Mouse (Mus musculus) granulocyte monocyte progenitor cell, adult 5-6 weeks (primary cell): Measurements from ENCODE around the gene Kcnmb4. TPM values are rescaled to one million over a fixed set of nuclear protein-coding genes. Genes with fewer than 3 reads are reported as not detected.

ENCODE experiments used
- ATAC-seq: replicated peaks from 2 replicates; pipeline ENCODE4 v1.8.0; 2016; ENCODE audit warnings: mild to moderate bottlenecking, moderate TSS enrichment, inconsistent platforms; ENCODE audit not compliant: poor library complexity, severe bottlenecking
- total RNA-seq, 2 experiments: library from RNA; stranded (forward) in 1 of 2; stranded (reverse) in 1 of 2; fragments of 200-712, 200-1000 nt in 1 of 2; fragments of >200 nt in 1 of 2; fragmentation: Nextera tagmentation in 1 of 2; gene quantifications; 2 replicates each; pipeline ENCODE4 v1.2.3; 2014 to 2017

Gene Kcnmb4
- total RNA-seq, 2 experiments from 2014 or later: not detected

GRCm38 (mm10) chr10:116407684-116408359, 65.9 kb downstream of the Kcnmb4 start:
- ATAC-seq: no peak

GRCm38 (mm10) chr10:116405011-116405410, 68.7 kb downstream of the Kcnmb4 start:
- ATAC-seq: no peak

DNA sequence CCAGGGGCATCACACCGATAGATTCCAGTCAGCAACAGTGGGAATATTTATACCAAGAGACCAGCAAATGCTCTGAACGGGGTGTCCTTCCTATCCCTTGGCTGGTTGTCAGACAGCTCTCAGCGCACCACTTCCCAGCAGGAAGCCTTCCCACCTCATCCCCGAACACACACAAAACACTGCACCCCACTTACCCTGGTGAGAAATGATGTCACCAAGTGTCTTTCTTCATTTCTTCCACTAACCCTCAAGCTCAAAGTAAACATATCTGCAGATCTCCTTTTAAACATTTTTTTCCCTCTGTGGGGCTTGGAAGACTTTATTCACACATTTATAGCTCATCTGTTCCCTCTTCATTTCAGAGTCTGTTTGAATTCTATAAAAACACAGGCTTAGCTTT, 70.0 kb downstream of the Kcnmb4 start:
- ATAC-seq: no peak

GRCm38 (mm10) chr10:116402742-116403425, 70.8 kb downstream of the Kcnmb4 start:
- no peak for ATAC-seq

DNA sequence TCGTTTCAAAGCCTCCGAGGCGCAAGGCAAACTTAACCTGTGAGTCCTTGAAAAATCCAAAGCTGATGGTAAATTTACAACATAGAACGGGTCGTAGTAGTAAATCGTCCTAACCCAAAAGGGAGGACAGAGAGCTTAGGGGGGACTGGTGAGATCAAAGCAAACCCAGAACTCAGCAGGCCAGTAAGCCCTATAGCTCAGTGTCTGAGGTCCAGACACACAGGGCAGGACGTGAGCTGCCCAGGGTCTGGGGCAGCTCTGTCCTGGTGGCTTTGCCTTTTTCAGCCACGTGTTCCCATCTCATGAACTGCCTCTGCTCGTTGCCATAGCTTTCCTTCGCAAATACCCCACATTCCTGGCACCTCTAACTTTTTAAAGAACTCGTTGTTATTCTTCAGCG, 75.7 kb downstream of the Kcnmb4 start:
- ATAC-seq: no peak

DNA sequence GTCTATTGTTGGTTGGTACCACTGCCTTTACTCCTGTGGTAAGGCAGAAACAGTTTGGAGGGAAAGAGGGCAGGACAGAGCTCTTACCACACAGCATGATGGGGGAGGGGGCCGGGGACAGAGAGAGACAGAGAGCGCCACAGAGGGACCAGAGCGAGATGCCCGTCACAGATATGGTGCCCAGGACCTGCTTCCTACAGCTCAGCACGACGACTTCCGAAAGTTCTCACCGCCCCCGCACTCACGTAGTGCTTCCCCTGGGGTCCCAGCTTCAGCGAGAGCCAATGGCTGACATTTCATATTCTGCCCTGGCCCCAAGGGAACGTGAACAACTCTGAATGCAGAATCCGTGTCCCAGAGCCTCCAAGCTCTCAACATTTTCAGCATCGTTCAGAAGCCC, 76.1 kb downstream of the Kcnmb4 start:
- ATAC-seq: no peak

DNA sequence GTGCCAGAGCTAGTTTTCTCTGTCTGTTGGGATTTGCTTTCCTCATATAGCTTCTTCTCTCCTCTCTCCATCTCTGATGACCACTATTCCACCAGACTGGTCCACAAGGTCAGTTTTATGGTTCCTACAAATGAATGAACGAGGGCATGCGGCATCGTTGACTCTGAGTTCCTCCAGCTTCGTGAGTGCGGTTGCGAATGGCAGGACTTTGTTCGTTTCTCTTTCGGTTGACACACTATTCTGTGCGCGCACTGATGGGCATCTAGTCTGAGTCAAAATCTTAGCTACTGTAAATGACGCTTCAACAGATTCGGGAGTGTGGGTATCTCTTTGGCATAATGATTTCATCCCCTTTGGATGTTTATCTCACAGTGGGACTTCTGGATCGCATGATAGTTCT, 76.7 kb downstream of the Kcnmb4 start:
- ATAC-seq: no peak

- ATAC-seq: no peak
Measured at GRCm38 (mm10) chr10:116396279-116396678, 77.4 kb downstream of the Kcnmb4 start.

DNA sequence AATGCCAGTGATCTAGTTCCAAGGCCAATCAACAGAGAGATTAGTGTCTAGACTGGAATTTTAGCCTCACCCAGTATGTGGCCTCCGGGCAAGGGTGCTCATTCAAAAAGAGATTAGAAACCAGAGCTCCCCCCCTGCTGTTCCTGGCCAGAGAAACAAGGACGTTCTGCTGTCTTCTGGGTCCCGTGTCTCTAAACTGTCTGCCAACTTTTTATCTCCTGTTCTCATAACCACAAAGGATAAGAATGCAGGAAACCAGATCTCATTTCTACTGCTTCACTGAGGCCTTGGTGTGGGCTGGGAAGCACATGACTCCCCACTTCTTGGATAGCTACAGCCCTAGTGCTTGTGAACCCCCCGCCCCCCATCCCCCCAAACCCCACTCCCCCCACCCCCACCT, 79.1 kb downstream of the Kcnmb4 start:
- no peak; the same call in 1 of the 2 replicates for ATAC-seq

GRCm38 (mm10) chr10:116393790-116394475, 79.7 kb downstream of the Kcnmb4 start:
- no peak for ATAC-seq

DNA sequence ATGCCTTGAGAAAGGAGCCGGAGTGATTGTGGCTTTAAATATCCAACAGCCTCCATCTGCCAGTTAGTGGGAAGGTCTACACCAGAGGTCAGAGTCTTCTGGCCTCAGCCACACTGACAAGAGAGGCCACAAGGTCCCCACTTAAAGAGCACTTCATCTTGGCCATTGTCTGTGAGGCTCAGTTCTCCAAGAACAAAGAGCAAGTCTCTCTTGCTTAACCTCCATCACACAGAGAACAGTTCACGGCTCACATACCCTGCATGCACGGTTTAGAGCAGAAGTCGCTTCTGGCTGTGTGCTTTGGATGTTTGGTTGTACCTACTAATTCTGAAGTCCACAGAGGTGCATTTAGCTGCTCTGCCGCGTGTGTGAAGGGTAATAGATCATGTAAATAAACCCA, 84.8 kb downstream of the Kcnmb4 start:
- ATAC-seq: no peak

- ATAC-seq: no peak
Measured at GRCm38 (mm10) chr10:116386391-116386885, 87.2 kb downstream of the Kcnmb4 start.

DNA sequence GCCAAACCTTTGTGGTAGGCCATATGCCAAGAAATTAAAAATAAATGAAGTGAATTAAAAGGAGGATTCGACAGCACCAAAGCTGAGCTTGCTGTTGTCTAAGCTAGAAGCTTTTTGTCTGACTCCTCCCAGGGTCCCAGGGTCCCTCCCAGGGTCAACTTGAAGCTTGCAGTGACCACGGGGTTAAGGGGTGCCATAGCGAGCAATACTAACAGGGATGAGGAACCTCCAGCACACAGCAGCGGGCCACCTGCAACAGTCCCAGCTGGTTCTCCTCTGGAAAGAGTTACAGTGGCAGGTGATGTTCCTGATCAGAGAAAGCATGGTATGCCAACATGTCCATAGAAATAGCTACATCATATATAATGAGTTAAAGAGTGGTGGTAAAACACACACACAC, 89.3 kb downstream of the Kcnmb4 start:
- ATAC-seq: no peak

- ATAC-seq: no peak
Measured at GRCm38 (mm10) chr10:116382826-116383685, 90.6 kb downstream of the Kcnmb4 start.

GRCm38 (mm10) chr10:116376853-116377252, 96.8 kb downstream of the Kcnmb4 start:
- no peak for ATAC-seq

DNA sequence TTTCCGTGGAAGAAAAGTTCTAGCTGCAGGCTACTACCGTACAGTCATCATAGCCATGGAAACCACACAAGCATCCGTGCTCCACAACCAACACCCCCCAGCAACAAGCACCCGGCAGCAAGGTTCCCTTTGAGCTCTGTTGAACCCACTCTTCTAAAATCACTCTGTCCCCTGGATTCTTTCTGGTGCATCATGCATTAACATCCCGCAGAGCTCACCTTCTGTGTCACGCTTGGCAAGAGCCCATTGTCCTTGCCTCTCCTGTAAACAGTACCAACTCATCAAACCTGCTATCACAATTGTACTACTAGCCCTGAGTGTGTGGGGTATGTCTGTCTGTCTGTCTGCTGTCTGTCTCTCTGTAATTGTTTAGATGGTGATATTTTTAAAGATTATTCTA, 99.6 kb downstream of the Kcnmb4 start:
- no peak for ATAC-seq

DNA sequence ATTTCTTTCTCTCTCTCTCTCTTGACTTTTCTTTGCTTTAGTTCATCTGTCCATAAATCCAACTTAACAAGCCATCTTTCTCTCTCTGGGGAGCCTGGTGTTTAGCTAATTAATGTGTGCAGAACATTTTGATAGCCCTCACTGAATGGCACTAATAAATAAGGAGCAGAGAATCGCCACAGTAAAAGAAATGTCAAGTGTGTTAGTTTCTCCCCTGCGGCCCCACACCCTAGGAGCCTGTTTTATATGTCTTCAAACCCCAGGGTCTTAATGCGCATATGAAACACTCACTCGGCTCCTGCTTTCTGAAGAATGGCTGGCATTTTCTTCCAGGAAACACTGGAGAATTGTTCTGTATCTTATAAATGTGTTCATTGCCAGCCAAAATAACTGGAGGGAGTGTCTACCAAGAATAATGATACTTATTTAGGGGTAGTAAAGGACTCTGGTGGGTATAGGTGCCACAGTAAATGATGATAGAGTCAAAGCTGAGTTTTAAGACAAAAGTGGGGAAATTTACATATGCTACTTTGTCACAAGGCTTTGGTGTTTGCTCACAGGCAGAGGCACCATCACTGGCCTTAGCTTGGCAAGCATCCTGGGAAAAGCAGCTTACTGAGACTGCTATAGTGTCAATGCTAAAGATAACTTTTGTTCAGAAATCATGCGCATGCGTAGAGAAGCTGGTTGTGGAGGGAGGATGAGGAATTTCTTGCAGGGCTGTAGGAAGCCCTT, 102.5 kb downstream of the Kcnmb4 start:
- ATAC-seq: no peak
